Mouse (Mus musculus): ENCODE data around the gene Ifi35. TPM values are rescaled to one million over a fixed set of nuclear protein-coding genes. Genes with fewer than 3 reads are reported as not detected.

Gene Ifi35
- total and polyA plus RNA-seq, 3 experiments, result 28.1 to 48.4 (median 34.3) TPM

- Histone ChIP-seq H3K27me3 (ENCODE audit: insufficient read depth, low read length) (peaks cover 3% of the 10 kb centered on the region; the same call in 1 of the 2 replicates), H3K9me3 (replicated peaks) (no peaks in the 10 kb centered on the region), H3K4me3 (ENCODE audit: low read depth, low read length) (no peak overlapping the region), H3K4me1 (ENCODE audit: insufficient read depth, low read depth, low read length) (peaks cover 75% of the 10 kb centered on the region), H3K36me3 (replicated peaks) (no peaks in the 10 kb centered on the region)
- ATAC-seq (ENCODE audit: extremely low read depth, insufficient number of reproducible peaks, low FRiP score, poor library complexity, severe bottlenecking) (no peak), DNase-seq (ENCODE audit: low spot score) (no peak)
- TF ChIP-seq POLR2AphosphoS5 (IDR thresholded peaks at IDR 0.05; ENCODE audit: insufficient replicate concordance, low read depth, low read length), result no peak
Measured at GRCm38 (mm10) chr11:101480912-101481311, 32.7 kb downstream of the Ifi35 start.

- TF ChIP-seq GATA1 (IDR thresholded peaks at IDR 0.05; ENCODE audit: borderline replicate concordance, low read length) (no peak), POLR2AphosphoS5 (IDR thresholded peaks at IDR 0.05; ENCODE audit: insufficient replicate concordance, low read depth, low read length) (no peak), TAL1 (conservative IDR thresholded peaks at IDR 0.05; ENCODE audit: low read depth, low read length) (no peak), GATA2 (IDR thresholded peaks at IDR 0.05; ENCODE audit: borderline replicate concordance, low read depth, low read length) (no peak), CTCF (IDR thresholded peaks at IDR 0.05; ENCODE audit: low read depth, low read length) (no peak)
- DNase-seq (ENCODE audit: low spot score) (no peak), ATAC-seq (ENCODE audit: extremely low read depth, insufficient number of reproducible peaks, low FRiP score, poor library complexity, severe bottlenecking) (no peak)
- Histone ChIP-seq H3K4me3 (ENCODE audit: low read depth, low read length) (no peak overlapping the region), H3K36me3 (replicated peaks) (peaks cover 24% of the 10 kb centered on the region), H3K4me1 (ENCODE audit: insufficient read depth, low read depth, low read length) (peaks cover 85% of the 10 kb centered on the region), H3K27me3 (ENCODE audit: insufficient read depth, low read length) (peaks cover 3% of the 10 kb centered on the region; the same call in 1 of the 2 replicates), H3K9me3 (replicated peaks) (no peaks in the 10 kb centered on the region)
Measured at GRCm38 (mm10) chr11:101483804-101484203, 35.6 kb downstream of the Ifi35 start.

GRCm38 (mm10) chr11:101484245-101484644, 36.0 kb downstream of the Ifi35 start:
- peaks cover under 1% of the 10 kb centered on the region; the same call in 1 of the 2 replicates for H3K27me3 ChIP-seq (ENCODE audit: insufficient read depth, low read length)
- peak overlapping the region; percentile 35; the same call in 1 of the 2 replicates for H3K4me3 ChIP-seq (ENCODE audit: low read depth, low read length)
- no peak for DNase-seq (ENCODE audit: low spot score)
- peaks cover 29% of the 10 kb centered on the region for H3K36me3 ChIP-seq (replicated peaks)
- no peaks in the 10 kb centered on the region for H3K9me3 ChIP-seq (replicated peaks)
- ATAC-seq (ENCODE audit: extremely low read depth, insufficient number of reproducible peaks, low FRiP score, poor library complexity, severe bottlenecking), result no peak
- peaks cover 81% of the 10 kb centered on the region for H3K4me1 ChIP-seq (ENCODE audit: insufficient read depth, low read depth, low read length)
- TF ChIP-seq GATA2 (IDR thresholded peaks at IDR 0.05; ENCODE audit: borderline replicate concordance, low read depth, low read length) (no peak), TAL1 (conservative IDR thresholded peaks at IDR 0.05; ENCODE audit: low read depth, low read length) (peak; percentile 47; the same call in 1 of the 2 replicates)

GRCm38 (mm10) chr11:101484814-101485213, 36.6 kb downstream of the Ifi35 start:
- H3K4me3 ChIP-seq (ENCODE audit: low read depth, low read length), result peak overlapping the region; percentile 25; the same call in 1 of the 2 replicates
- peaks cover 34% of the 10 kb centered on the region for H3K36me3 ChIP-seq (replicated peaks)
- 0 out of 2 replicates have a peak, but pooled peaks have one; percentile 37 for ATAC-seq (ENCODE audit: extremely low read depth, insufficient number of reproducible peaks, low FRiP score, poor library complexity, severe bottlenecking)
- peaks cover 75% of the 10 kb centered on the region for H3K4me1 ChIP-seq (ENCODE audit: insufficient read depth, low read depth, low read length)
- no peak for TF ChIP-seq GATA1 (IDR thresholded peaks at IDR 0.05; ENCODE audit: borderline replicate concordance, low read length)
- no peak for TF ChIP-seq GATA2 (IDR thresholded peaks at IDR 0.05; ENCODE audit: borderline replicate concordance, low read depth, low read length)
- TF ChIP-seq POLR2AphosphoS5 (IDR thresholded peaks at IDR 0.05; ENCODE audit: insufficient replicate concordance, low read depth, low read length), result no peak
- no peak for TF ChIP-seq TAL1 (conservative IDR thresholded peaks at IDR 0.05; ENCODE audit: low read depth, low read length)
- no peak for TF ChIP-seq CTCF (IDR thresholded peaks at IDR 0.05; ENCODE audit: low read depth, low read length)
- H3K27me3 ChIP-seq (ENCODE audit: insufficient read depth, low read length), result no peaks in the 10 kb centered on the region
- DNase-seq (ENCODE audit: low spot score), result no peak
- H3K9me3 ChIP-seq (replicated peaks), result no peaks in the 10 kb centered on the region

- Histone ChIP-seq H3K4me1 (ENCODE audit: insufficient read depth, low read depth, low read length) (peaks cover 68% of the 10 kb centered on the region), H3K4me3 (ENCODE audit: low read depth, low read length) (peak overlapping the region; percentile 48; the same call in 1 of the 2 replicates), H3K9me3 (replicated peaks) (no peaks in the 10 kb centered on the region), H3K36me3 (replicated peaks) (peaks cover 41% of the 10 kb centered on the region), H3K27me3 (ENCODE audit: insufficient read depth, low read length) (no peaks in the 10 kb centered on the region)
- no peak for TF ChIP-seq POLR2AphosphoS5 (IDR thresholded peaks at IDR 0.05; ENCODE audit: insufficient replicate concordance, low read depth, low read length)
- TF ChIP-seq GATA2 (IDR thresholded peaks at IDR 0.05; ENCODE audit: borderline replicate concordance, low read depth, low read length), result no peak
- TF ChIP-seq CTCF (IDR thresholded peaks at IDR 0.05; ENCODE audit: low read depth, low read length), result no peak
- TF ChIP-seq TAL1 (conservative IDR thresholded peaks at IDR 0.05; ENCODE audit: low read depth, low read length), result peak; percentile 97
- ATAC-seq (ENCODE audit: extremely low read depth, insufficient number of reproducible peaks, low FRiP score, poor library complexity, severe bottlenecking) (peak; percentile 84), DNase-seq (ENCODE audit: low spot score) (peak; percentile 62)
Measured at GRCm38 (mm10) chr11:101485509-101486028, 37.4 kb downstream of the Ifi35 start.

- H3K36me3 ChIP-seq (replicated peaks), result peaks cover 45% of the 10 kb centered on the region
- H3K4me1 ChIP-seq (ENCODE audit: insufficient read depth, low read depth, low read length), result peaks cover 62% of the 10 kb centered on the region
- TF ChIP-seq GATA1 (IDR thresholded peaks at IDR 0.05; ENCODE audit: borderline replicate concordance, low read length) (no peak), CTCF (IDR thresholded peaks at IDR 0.05; ENCODE audit: low read depth, low read length) (no peak), GATA2 (IDR thresholded peaks at IDR 0.05; ENCODE audit: borderline replicate concordance, low read depth, low read length) (no peak), POLR2AphosphoS5 (IDR thresholded peaks at IDR 0.05; ENCODE audit: insufficient replicate concordance, low read depth, low read length) (no peak), TAL1 (conservative IDR thresholded peaks at IDR 0.05; ENCODE audit: low read depth, low read length) (no peak)
- ATAC-seq (ENCODE audit: extremely low read depth, insufficient number of reproducible peaks, low FRiP score, poor library complexity, severe bottlenecking), result no peak
- H3K9me3 ChIP-seq (replicated peaks), result no peaks in the 10 kb centered on the region
- DNase-seq (ENCODE audit: low spot score), result no peak
- no peaks in the 10 kb centered on the region for H3K27me3 ChIP-seq (ENCODE audit: insufficient read depth, low read length)
- peak overlapping the region; percentile 8; the same call in 1 of the 2 replicates for H3K4me3 ChIP-seq (ENCODE audit: low read depth, low read length)
Measured at GRCm38 (mm10) chr11:101486126-101486525, 37.9 kb downstream of the Ifi35 start.

Data from G1E (cell line).